Mouse (Mus musculus): Measurements from ENCODE around the gene Efcab11.

GRCm38 (mm10) chr12:99921045-99921444 lies 36.8 kb upstream of the Efcab11 start:
- TF ChIP-seq EP300 (IDR thresholded peaks at IDR 0.05; ENCODE audit: low read depth) (no peak), CTCF (IDR thresholded peaks at IDR 0.05; ENCODE audit: low read depth) (peak; percentile 63)
